Mouse (Mus musculus): ENCODE data around the gene Sh3pxd2a.

Sh3pxd2a gene

GRCm38 (mm10) chr19:47457711-47458503 is 6.3 kb downstream of the Sh3pxd2a start:
- peak; percentile 10 for DNase-seq (ENCODE audit: low read depth)

DNA sequence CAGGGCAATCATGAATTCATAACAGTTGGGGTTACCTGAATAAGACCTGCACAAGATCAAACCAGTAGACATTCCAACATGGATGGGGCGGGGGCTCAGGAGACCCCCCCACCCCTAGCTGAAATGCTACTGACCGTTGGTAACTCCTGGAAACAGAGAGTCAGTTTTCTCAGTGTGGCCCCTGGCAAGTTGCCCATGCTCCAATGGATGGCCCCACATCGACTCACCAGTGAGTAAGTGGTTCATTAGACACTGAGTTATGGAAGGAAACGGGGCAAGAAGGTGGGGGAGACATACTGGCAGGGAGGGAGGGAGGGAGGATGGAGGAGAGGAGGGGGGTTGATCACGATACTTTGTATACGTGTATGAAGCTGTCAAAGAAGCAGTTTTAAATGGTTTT is 8.2 kb downstream of the Sh3pxd2a start:
- DNase-seq (ENCODE audit: low read depth), result peak; percentile 71

DNA sequence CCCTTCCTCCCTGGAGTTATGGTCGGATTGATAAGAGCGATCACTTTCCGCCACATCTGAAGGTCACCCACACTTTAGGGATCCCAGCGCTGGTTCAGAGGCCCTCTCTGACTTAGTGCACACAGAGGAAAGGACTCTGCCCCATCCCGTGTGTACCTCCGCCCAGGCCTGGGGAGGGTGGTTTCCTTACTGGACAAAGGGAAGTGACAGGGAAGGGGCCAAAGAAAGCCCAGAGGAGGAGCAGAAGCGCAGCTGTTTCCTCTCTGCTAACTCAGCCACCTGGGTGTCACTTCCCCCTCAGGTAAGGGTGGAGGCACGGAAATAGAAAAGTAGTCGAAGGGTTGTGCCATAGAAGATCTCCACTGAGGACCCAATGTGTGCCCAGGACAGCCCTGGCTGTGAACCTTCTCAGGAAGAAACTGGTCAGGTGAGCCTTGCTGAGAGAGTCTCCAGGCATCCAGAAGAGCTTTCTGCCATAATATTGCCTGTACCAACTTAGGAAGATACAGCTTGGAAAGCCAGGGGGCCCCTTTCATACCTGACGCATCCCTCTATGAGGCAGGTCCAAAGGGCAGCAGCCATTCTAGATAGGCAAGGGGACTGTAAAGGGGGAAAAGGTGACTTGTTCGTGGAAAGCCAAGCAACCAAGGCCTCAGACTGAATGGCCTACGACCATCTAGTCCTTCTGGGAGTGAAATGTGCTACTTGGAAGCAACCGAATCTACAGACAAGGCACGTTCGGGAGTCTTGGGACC is 9.0 kb downstream of the Sh3pxd2a start:
- DNase-seq (ENCODE audit: low read depth), result peak; percentile 56

DNA sequence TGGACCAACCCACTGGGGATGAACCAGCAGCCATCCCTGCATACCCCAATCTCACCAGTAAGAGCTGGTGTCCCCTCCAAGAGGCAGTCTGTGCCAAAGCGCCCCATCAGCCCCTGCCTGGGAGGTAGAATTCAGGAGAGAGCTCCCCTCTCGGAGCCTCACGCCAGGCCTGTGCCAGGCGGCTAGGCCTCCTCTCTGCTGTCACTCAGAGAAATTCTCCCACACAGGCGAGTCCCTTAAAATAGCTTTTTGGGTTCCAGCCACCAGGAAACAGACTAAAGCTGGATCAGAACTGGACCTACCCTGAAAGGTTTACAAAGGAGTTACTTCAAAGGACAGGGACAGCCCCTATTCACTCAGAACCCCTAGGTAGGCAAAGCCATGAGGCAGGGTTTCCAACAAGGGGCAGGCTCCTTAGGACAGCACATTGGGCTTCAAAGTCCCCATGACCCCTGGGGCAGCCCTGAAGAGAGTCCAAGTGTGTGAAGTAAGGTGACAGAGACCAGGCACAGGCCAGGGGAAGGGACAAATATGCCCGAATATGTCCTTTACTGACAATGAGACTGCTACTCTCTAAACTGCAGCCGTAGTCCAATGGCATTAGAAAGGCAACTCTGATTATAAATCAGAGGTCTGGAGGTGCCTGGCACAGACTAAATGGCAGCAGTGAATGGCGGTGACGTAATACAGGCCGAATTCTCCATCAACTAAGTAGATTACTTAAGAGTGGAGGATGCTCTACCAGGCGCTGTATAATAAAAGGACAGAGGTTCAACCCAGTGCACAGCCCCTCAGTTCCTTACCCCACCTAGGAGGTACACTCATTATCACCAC is 9.8 kb downstream of the Sh3pxd2a start:
- DNase-seq (ENCODE audit: low read depth), result no peak

DNA sequence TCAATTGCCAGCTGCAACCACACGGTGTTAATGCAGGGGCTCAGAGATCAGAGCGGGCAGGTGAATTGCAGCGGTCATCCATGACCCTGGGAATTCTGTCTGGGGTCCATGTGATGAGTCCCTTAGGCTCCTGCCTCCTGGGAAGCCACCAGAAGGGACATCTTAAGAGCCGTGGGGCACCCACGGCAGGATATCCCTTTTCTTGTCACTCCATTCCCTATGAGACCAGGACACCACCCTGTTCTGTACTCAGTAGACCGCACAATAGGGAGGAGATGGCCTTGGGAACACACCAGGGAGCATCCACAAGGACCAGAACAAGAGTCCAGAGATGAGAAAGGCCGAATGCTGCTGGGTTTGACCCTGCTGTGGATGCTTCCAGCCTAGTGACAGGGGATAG is 10.8 kb downstream of the Sh3pxd2a start:
- no peak for DNase-seq (ENCODE audit: low read depth)

GRCm38 (mm10) chr19:47452682-47453081 is 11.5 kb downstream of the Sh3pxd2a start:
- DNase-seq (ENCODE audit: low read depth), result no peak

- no peak for DNase-seq (ENCODE audit: low read depth)
Measured at GRCm38 (mm10) chr19:47452211-47452610, 12.0 kb downstream of the Sh3pxd2a start.

DNA sequence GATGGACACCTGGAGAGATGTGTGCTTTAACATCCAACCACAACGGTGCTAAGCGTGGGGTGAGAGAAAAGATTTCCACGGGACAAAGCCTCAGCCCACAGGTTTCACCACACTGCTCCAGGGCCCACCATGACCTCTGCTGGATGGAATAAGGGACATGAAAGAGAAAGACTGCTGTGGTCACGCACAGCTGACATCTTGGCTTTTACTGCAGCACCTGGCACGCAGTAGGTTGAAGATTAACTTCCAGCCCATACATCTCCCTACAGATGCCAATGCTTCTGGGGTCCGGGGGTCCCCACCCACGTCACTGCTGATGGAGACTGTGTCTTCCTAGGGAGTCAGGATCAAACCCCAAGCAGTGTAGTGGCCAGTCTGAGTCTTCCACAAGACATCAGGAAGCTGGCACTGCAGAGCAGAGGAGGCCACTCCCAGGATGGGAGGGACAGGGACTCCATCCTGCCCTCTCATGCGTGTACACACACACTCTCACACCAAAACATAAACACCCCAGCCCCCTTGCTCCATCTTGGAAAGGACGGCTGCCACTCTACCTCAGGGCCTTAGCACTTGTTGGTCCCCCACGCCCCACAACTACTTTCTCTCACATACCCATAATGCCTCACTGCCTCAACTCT is 12.6 kb downstream of the Sh3pxd2a start:
- no peak for DNase-seq (ENCODE audit: low read depth)

DNA sequence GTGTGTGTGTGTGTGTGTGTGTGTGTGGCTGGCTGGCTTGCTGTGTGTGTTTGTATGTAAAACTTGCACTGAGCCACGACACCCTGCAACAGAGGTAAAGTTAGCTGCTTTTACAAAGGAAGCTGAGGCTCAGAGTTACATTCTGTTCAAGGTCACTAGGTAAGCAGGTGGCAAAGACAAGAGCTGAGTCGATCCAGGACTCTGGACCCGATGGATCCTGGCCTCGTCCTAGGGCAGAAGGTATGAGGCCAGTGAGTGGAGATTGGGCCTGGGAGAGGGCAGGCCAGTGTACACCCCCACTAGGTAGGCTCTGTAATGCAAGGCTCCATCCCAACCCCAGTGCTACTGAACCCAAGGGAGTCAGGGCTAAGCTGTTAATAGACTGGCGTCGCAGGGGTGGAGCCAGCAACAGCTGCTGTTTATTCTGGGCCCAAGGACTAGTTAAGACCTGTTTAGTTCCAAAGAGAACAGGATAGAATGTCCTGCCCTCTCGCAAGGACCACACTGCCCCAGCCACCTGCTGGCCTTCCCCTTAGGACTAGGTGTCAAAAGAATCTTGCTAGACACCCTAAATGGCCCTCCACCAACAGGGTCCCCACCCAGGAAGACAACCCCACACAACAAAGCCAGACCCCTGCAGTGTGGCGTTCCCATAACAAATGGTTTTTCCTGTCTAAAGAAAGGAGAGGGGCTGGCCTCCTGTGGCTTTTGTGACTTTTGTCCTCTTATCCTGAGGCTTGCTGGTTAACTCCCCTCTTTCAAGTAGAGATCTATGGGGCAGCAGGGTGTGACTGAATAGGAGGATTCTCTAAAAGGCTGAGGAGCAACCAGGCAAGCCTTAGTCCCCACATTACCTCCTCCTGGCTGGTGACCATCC is 13.7 kb downstream of the Sh3pxd2a start:
- DNase-seq (ENCODE audit: low read depth), result no peak

- no peak for DNase-seq (ENCODE audit: low read depth)
Measured at GRCm38 (mm10) chr19:47449513-47450227, 14.5 kb downstream of the Sh3pxd2a start.

GRCm38 (mm10) chr19:47448618-47449151 is 15.5 kb downstream of the Sh3pxd2a start:
- no peak for DNase-seq (ENCODE audit: low read depth)

- peak; percentile 47 for DNase-seq (ENCODE audit: low read depth)
Measured at GRCm38 (mm10) chr19:47446841-47447365, 17.3 kb downstream of the Sh3pxd2a start.

GRCm38 (mm10) chr19:47446130-47446529 is 18.1 kb downstream of the Sh3pxd2a start:
- no peak for DNase-seq (ENCODE audit: low read depth)

GRCm38 (mm10) chr19:47445726-47446125 is 18.5 kb downstream of the Sh3pxd2a start:
- DNase-seq (ENCODE audit: low read depth), result no peak

DNA sequence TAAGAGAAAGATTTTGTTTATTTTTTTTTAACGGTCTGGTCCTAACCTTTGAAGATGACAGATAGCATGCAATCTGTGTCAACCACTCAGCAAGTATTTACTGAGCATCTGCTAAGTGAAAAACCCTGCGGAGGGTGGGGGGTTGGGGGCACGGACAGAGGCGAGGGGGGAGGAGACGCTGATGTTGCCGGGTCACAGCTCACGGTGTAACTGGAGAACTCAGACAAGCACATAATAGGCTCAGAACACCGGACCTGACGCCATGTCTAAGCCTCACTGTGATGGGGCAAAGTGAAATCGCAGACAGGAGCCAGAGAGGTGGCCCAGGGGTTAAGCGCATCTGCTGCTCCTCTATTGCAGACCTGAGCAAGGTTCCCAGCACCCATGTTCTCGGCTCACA is 19.7 kb downstream of the Sh3pxd2a start:
- no peak for DNase-seq (ENCODE audit: low read depth)

- DNase-seq (ENCODE audit: low read depth), result no peak
Measured at GRCm38 (mm10) chr19:47442294-47442627, 21.9 kb downstream of the Sh3pxd2a start.

DNA sequence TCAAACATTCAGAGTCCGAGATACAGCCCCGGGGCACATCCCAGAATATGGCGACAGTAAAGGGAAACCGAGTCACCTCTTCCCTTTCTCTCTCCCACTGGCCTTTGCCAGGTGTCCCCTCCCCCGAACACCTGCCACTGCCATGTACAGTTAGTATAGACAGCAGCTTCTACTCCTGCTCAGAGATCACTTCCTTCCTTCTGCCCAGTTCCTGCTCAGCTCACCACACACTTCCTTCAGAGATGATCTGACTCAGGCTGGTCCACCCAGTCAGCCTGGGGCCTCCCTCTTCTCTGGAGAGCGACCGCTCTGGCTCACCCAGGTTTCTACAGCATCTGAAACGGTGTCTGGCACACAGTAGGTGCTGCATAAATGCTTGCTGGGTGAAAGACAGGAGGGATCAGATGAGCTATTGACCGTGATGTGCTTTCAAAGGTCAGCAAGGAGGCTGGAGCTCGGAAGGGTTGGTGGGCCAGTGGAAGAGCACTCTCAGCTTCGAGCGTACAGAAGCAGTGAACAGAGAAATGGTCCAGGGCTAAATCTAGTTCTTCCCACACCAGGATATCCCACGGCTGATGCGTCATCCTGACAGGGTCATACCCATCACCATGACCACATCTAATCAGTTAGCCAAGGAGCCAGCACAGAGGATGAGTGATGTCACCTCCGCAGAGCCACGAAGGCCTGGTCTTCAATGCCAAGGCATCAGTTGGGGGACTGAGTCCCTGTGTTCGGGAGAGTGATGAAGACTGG is 22.5 kb downstream of the Sh3pxd2a start:
- peak; percentile 59 for DNase-seq (ENCODE audit: low read depth)

GRCm38 (mm10) chr19:47440967-47441366 is 23.2 kb downstream of the Sh3pxd2a start:
- no peak for DNase-seq (ENCODE audit: low read depth)

DNA sequence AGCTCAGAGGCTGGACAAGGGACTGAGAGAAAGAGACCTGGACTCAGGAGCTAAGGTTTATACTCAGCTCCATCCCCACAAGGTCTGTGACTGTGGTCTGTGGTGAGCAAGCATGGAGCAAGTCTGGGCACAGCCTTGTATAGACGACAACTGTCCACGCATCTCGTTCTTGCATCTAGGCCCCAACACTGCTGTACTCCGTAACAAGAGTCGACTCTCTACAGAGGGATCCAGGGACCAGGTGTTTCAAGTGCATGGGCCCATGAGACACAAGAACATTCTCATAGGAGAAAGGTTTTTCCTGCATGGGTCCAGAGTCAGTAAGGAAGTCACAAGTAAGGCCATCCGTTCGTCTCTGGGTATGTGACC is 23.8 kb downstream of the Sh3pxd2a start:
- DNase-seq (ENCODE audit: low read depth), result no peak
